Mouse (Mus musculus) thymus, postnatal 4 days (tissue): ENCODE results near the gene Gm7030.
"Not testable (repeated sequence)": the region's sequence is repeated elsewhere in the genome, so short reads cannot be mapped to it uniquely, and the experiment has no call there.

Source experiments
- DNase-seq: peaks from one replicate; pipeline ENCODE4 v3.0.0; 2021

Gm7030 gene

GRCm38 (mm10) chr17:36135421-36136231 is 6.4 kb upstream of the Gm7030 start:
- not testable (repeated sequence) for DNase-seq

- DNase-seq, result peak; percentile 79
Measured at GRCm38 (mm10) chr17:36131516-36132265, 2.5 kb upstream of the Gm7030 start.

DNA sequence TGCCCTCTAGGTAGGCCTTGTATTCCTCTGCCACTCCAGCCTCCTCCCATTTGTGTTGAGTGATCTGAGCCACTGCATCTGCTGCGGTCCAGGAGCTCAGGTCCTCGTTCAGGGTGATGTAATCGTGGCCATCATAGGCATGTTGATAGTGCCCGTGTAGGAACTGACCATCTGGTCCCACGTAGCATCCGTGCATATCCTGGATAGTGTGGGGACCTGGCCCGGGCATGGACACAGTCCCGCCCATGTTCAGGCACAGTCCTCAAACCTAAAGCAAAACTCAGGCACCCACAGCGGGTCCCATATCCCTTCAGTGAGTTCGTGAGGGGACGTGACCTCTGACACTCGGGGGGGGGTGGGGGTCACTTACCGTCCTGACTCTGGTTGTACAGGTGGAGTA is 700 bp downstream of the Gm7030 start:
- DNase-seq, result not testable (repeated sequence)

DNA sequence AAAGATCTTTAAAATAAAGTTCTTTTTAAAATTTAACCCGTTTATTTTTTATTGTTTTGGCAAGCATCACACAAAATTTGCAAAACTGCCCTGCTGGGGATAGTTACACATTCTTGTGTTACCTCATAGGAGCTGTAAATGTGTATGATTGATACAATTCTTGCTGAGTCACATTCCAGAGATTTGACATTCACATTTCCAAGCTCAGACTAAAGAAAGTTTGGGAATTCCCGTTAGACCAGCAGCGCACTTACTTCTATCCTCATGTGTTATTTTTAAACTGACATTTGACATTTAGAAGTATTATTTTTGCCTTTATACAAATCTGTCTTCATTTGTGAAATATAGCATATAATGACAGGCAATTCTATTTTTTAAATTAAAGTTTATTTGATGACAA is 5.1 kb downstream of the Gm7030 start:
- DNase-seq, result not testable (repeated sequence)

DNA sequence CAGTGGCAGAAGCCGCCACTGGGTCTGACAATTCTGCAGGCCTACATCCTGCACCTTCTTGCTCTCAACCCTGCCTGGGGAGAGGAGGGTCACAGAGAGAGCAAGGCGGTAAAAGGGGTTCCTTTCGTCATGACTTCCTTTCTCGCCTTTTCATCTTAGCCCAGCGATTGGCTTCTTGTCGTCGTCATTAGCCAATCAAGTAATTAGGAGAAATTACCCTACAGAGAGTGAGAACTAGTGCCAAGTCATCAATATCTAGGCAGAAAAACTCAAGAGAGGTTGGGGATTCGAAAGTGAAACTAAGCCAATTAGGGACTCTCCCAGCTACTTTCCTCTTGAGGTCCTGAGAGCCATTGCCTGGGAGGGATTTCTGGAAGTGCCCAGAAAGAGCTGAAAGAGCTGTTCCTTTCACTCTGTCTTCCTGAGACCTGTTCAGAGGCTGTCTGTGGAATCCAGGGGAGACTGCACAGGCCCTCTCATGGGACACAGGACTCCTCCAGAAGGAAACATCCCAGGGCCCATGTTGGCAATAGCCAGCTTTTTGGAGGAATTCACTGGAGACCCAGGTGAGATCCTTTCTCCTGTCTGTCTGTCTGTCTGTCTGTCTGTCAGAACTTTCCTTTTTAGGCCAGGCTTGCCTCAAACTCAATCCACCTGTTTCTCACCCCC is 7.7 kb downstream of the Gm7030 start, which contains the start of gene Gm19684:
Gm19684 (plus strand) TSS at position 327 of the 669 bp plus-strand sequence.
- peak; percentile 70 for DNase-seq

GRCm38 (mm10) chr17:36120839-36121238 is 8.4 kb downstream of the Gm7030 start:
- peak; percentile 47 for DNase-seq

DNA sequence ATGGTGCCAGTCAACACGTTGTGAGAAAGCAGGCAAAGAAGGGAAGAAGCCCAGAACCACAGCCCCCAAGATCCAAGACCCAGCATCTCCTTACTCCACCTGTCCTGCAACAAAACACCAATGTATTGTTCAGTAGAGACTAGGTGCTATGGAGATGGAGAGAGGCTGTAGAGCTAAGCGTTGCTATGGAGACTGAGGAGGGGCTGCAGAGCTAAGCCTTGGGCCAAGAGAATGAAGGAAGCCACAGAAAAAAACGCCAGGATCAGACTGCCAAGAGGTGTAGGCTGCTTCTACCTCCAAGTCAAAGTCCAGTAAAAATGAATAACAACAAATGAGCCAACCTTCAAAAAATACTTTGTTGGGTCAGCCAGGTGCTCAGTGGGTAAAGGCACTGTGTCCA is 12.7 kb downstream of the Gm7030 start:
- not testable (repeated sequence) for DNase-seq

GRCm38 (mm10) chr17:36113979-36114593 is 15.1 kb downstream of the Gm7030 start:
- peak; percentile 78 for DNase-seq

DNA sequence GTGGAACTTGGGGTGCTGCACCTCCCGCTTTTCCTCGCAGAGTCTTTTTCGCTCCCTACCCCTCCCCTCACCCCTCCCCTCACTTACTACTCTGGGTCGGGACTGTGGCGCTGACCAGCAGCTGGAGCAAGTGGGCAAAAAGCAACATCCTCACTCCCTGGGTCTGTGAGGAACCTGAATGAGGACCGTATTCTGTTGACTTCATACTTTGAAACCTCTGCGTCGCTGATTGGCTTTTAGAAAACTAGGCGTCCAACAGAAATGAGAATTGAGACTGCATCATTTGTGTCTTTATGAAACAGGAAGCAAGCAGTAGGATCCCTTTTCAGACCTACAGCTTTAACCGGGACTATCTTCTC is 17.7 kb downstream of the Gm7030 start:
- DNase-seq, result not testable (repeated sequence)

- DNase-seq, result peak; percentile 67
Measured at GRCm38 (mm10) chr17:36110641-36111509, 18.4 kb downstream of the Gm7030 start.

DNA sequence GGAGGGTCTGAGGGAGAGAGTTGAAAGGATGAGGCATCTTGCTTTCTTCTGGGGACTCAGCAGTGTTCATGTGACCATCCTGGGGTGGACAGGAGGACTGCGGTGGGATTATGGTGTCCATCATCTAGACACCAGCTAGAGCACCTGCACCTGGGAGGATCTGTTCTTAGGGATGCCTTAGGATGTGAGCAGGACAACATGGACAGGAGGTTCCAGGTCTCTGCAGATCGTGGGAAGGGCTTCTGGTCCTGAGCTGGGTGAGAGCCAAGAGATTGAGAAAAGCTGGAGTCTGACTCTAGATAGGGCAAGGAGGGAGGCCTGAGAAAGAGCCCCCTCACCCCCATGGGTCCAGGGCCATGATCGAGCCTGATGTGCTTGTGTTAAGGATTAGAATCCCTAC is 19.1 kb downstream of the Gm7030 start:
- DNase-seq, result not testable (repeated sequence)

GRCm38 (mm10) chr17:36102091-36102490 is 27.1 kb downstream of the Gm7030 start:
- not testable (repeated sequence) for DNase-seq

- not testable (repeated sequence) for DNase-seq
Measured at GRCm38 (mm10) chr17:36099603-36100002, 29.6 kb downstream of the Gm7030 start.

- no peak for DNase-seq
Measured at GRCm38 (mm10) chr17:36093936-36094335, 35.3 kb downstream of the Gm7030 start.

- DNase-seq, result not testable (repeated sequence)
Measured at GRCm38 (mm10) chr17:36092520-36092919, 36.7 kb downstream of the Gm7030 start.

DNA sequence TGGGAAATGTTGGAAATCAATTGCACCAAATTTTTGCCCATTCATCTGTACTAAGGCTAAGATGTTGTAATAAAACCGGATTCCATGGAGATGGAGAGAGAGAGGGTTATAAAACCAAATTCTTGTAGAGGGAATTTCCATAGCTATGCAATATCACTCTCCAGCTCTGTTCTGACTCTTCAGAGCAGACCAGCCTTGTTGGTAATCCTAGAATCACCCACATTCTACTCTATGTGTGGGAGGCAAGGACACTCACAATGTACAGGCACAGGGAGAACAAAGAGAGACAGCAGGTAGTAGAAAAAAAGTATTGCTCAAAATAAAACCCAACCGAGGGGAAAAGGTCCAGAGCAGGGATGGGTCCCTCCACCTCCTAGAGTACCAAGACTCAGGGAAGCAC is 37.3 kb downstream of the Gm7030 start:
- DNase-seq, result not testable (repeated sequence)

- peak; percentile 79 for DNase-seq
Measured at GRCm38 (mm10) chr17:36085976-36086375, 43.2 kb downstream of the Gm7030 start.

DNA sequence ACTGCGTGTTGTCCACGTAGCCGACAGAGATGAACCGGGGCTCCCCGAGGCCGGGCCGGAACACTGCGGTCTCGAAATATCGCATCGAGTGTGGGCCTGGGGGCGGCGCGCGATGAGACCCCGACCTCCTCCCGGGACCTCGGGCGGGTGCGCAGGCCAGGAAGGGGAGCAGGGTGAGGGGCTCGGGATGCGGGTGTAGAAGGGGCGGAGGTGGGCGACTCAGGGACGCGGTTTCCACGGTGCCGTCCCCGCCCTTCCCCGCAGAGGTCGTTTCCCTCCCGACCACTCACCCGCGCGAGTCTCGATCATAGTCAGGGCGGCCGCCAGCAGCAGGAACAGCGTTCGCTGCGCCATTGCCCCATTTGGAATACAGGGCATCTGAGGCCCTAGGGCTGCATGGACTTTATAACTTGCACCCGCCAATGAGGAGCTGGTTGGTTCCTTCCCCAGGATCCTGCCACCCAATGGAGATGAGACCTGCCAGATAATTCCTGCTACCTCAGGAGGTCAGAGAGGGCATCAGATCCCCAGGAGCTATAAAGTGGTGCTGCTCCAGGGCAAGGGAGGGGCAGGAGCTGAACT is 45.3 kb downstream of the Gm7030 start:
- peak; percentile 65 for DNase-seq

DNA sequence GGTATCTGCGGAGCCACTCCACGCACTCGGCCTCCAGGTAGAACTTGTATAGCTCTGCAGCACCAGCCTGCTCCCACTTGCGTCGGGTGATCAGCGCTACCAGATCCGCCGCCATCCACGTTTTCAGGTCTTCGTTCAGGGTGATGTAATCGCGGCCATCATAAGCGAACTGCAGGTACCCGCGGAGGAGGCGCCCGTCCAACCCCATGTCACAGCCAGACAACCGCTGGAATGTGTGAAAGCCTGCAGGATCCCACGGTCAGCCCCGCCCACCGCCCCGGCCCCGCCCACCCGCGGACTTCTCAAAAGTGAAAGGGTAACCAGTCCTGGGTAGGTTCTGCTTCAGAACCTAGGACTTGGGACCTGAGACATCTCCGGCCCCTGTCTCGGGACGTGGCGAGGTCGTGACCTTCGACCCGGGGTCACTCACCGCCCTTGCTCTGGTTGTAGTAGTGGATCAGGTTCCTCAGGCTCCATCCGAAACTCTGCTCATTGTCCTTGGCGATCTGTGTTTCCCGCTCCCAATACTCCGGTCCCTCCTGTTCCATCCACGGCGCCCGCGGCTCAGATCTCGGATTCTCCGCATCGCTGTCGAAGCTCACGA is 45.9 kb downstream of the Gm7030 start:
- peak; percentile 57 for DNase-seq

DNA sequence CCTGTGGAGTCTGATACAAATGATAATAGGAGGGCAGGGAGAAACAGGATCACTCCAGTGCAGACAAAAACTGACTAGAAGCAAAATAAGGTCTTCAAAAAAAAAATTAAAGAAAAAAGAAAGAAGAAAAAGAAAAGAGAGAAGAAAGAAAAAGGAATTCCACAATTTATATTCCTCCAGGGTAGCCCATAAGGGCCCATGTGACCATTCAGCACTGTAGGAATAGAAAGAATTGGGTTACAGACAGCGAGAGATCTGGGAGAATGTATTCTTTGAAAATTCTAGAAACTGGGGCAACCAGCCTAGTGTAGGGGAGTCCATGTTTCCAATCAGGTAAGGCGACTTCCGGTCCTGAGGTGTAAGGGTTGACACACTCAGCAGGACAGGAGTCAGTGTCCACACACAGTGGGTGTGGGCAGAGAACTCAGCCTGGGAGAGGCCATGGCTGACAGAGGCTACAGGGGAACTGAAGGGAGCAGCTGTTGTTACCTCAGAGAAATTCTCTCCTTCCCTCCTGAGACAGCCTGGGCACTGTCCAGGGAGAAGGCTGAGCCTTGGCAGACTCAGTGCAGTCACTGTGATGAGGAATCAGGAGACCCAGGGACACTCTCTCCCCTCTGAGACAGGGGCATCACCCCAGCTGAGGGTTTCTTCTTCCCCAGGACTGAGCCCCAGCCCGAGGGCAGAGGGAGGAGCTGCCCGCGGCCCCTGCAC is 46.5 kb downstream of the Gm7030 start:
- DNase-seq, result not testable (repeated sequence)
